ENCODE assay signal across 27 mouse cellular contexts in the genomic region with DNA sequence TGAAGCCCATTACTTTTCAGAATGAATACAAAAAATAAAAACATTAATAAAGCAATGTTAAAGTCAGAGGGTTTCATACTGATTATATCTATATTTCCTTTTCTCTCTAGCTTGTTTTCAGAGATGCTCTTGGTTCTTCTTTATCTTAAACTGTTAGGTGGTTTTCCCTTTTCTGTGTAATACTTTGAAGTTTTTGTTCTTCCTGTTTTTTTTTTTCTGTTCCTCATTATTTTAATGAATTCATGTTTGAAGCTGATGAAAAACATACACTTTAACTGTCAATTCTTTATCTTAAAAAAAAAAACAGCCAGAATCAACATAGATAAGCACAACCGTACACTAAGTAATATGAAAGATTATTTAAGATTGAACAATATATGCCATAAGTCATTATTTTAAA.
"Had no signal": no experiment of that assay in that cellular context is flagged by ENCODE, and none has a peak within 500 bp of the region (broad histone marks: within the 10 kb centered on the region; RNA-seq: fewer than 3 reads in every experiment).

No protein-coding gene starts in this region.

- H3K27ac ChIP-seq: embryonic facial prominence, embryonic 10.5 days; embryonic facial prominence, embryonic 12.5 days; embryonic facial prominence, embryonic 13.5 days; embryonic facial prominence, embryonic 15.5 days; forebrain, embryonic 10.5 days; forebrain, embryonic 12.5 days; forebrain, embryonic 13.5 days; forebrain, embryonic 15.5 days; gastrocnemius, adult 2 months; heart, adult 2 months; heart, embryonic 10.5 days had no signal

- H3K9me3 ChIP-seq: embryonic facial prominence, embryonic 10.5 days; embryonic facial prominence, embryonic 12.5 days; embryonic facial prominence, embryonic 13.5 days; embryonic facial prominence, embryonic 15.5 days; forebrain, embryonic 10.5 days; forebrain, embryonic 12.5 days; forebrain, embryonic 13.5 days; forebrain, embryonic 15.5 days; heart, embryonic 10.5 days had no signal

- H3K36me3 ChIP-seq: embryonic facial prominence, embryonic 10.5 days; embryonic facial prominence, embryonic 12.5 days; embryonic facial prominence, embryonic 13.5 days; embryonic facial prominence, embryonic 15.5 days; forebrain, embryonic 10.5 days; forebrain, embryonic 12.5 days; forebrain, embryonic 15.5 days; heart, embryonic 10.5 days had no signal

- DNase-seq: cerebellum, adult 9-11 months; cerebellum, postnatal 10 days; cerebellum, postnatal 14 days; cerebellum, postnatal 25 days; cerebellum, postnatal 36 days; embryo, embryonic 11 days; forebrain, postnatal 0 days; gastrocnemius, adult 2 months; gastrocnemius, postnatal 10 days; gastrocnemius, postnatal 14 days; gastrocnemius, postnatal 25 days; gastrocnemius, postnatal 36 days; heart, adult 11 months; heart, adult 18-20 months; heart, adult 2 months had no signal

- H3K27me3 ChIP-seq: embryonic facial prominence, embryonic 12.5 days; embryonic facial prominence, embryonic 13.5 days; embryonic facial prominence, embryonic 15.5 days; forebrain, embryonic 12.5 days; forebrain, embryonic 13.5 days; forebrain, embryonic 15.5 days had no signal

- H3K9ac ChIP-seq: embryonic facial prominence, embryonic 12.5 days; embryonic facial prominence, embryonic 13.5 days; embryonic facial prominence, embryonic 15.5 days; forebrain, embryonic 12.5 days; forebrain, embryonic 13.5 days; forebrain, embryonic 15.5 days; forebrain, postnatal 0 days had no signal

- H3K4me3 ChIP-seq: embryonic facial prominence, embryonic 10.5 days; embryonic facial prominence, embryonic 12.5 days; embryonic facial prominence, embryonic 13.5 days; embryonic facial prominence, embryonic 15.5 days; erythroblast, embryonic 14.5 days; forebrain, embryonic 10.5 days; forebrain, embryonic 12.5 days; forebrain, embryonic 13.5 days; forebrain, embryonic 15.5 days; gastrocnemius, adult 2 months; heart, adult 2 months; heart, embryonic 10.5 days had no signal

- ATAC-seq: forebrain, embryonic 13.5 days; forebrain, embryonic 14.5 days; forebrain, embryonic 15.5 days; forebrain, embryonic 16.5 days; forebrain, postnatal 0 days had no signal

- H3K4me1 ChIP-seq: embryonic facial prominence, embryonic 12.5 days; embryonic facial prominence, embryonic 13.5 days; embryonic facial prominence, embryonic 15.5 days; forebrain, embryonic 12.5 days; forebrain, embryonic 13.5 days; forebrain, embryonic 15.5 days; heart, embryonic 10.5 days had no signal
